Mouse (Mus musculus): ENCODE results near the gene Tjp1.

DNA sequence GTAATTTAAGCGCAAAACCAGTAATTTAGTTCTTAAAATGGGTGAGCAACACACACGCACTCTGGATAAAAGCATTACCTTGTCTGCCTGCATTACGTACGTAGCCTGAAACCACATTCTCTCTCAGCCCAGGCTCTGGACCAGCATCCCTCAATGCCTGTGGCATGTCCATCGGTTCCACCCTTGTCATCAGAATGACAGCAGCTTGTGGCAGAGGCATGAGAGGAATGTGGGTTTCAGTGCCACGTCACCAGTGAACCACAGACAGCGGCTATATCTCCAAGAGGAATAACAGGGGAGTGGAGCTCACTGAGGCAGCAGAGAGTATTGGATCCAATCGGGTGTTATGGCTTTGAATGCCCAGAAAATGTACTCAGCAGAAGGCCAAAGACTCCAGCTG lies 88.1 kb downstream of the Tjp1 start:
- TF ChIP-seq CTCF (IDR thresholded peaks at IDR 0.05; ENCODE audit: low read depth, low read length) (no peak), POLR2A (IDR thresholded peaks at IDR 0.05; ENCODE audit: insufficient read depth, low read length) (no peak), EP300 (IDR thresholded peaks at IDR 0.05; ENCODE audit: insufficient read depth, low read depth, low read length) (no peak)
